Mouse (Mus musculus): Measurements from ENCODE around the gene 0610010K14Rik. TPM values are rescaled to one million over a fixed set of nuclear protein-coding genes. Genes with fewer than 3 reads are reported as not detected.

Gene 0610010K14Rik
- polyA plus RNA-seq, 1 experiment from 2014 or later = 227 TPM

DNA sequence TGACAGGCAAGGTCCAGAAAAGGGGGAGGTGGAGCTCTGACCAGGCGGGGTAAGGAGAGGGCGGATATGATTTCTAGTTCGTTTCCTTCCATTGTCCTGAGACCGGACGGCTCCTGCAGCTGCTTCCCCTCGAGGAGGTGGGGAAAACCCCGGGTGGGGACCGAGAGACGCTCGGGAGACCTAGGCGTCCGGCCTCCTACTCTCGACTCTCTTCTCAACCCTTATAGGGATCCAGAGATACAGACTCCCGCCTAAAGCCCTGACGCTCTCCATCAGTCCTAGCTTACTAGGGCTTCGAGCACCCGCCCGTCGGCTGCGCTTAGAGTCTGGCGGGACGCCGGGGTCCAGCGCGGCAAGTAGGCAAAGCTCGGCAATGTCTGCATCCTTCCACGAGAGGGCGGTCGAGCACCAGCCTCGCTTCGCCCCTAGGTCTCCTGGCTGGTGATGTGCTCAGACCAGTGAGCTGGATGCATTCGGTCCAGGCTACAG is 7.4 kb downstream of the 0610010K14Rik start:
- Histone ChIP-seq H3K9me3 (no peaks in the 10 kb centered on the region), H3K27me3 (ENCODE audit: poor library complexity, severe bottlenecking) (peaks cover 69% of the 10 kb centered on the region), H3K4me1 (peaks cover 76% of the 10 kb centered on the region), H3K4me3 (peak overlapping the region; percentile 39), H3K27ac (peak overlapping the region; percentile 74), H3K36me3 (replicated peaks) (peaks cover 15% of the 10 kb centered on the region)
- peak; percentile 86 for DNase-seq (ENCODE audit: extremely low spot score, low spot score)
- WGBS = 2% methylated on average over 32 of the region's 32 CpGs

DNA sequence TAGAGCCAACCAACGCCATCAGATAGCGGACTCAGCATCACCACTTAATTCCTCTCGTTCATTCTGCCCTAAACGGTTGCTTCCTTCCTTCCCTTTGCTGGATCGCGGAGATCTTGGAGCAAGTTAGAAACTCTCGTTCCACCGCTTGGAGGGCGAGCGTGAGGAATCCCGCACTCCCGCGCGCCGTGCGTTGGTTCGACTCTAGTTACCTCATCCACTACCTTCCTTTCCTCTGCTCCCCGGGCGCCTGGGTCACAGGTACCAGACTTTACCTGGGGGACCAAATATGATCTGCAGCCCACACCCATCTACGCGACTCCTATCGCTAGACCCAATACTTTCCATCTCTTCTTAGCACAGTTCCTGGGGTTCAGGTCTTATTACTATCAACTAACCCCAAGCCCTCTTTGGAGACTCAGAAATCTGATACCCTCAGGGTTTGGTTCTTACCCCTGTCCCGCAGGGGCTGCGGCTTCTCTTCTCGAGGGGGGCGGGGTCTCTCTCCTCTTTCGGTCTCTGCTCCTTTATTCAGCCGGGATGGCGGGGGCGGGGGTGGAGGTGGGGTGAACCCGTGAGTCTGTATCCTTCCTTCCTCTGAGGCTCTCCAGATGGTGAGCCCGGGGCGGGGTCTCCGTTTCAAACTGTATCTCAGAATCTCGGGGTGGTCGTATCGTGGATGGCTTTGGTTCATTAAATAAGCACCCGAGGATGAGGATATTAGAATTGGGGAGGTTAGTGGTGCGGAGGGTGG is 8.3 kb downstream of the 0610010K14Rik start, which contains the start of gene Bcl6b:
Bcl6b (minus strand) TSS at position 539 of the 751 bp plus-strand sequence.
- 3% methylated on average over 39 of the region's 39 CpGs for WGBS
- H3K4me3 ChIP-seq = peak within 1 kb of the TSS; percentile 39
- H3K4me1 ChIP-seq = peaks cover 73% of the 10 kb centered on the region
- H3K36me3 ChIP-seq (replicated peaks) = peaks cover 6% of the 10 kb centered on the region
- H3K27ac ChIP-seq = peak within 1 kb of the TSS; percentile 74
- H3K9me3 ChIP-seq = no peaks in the 10 kb centered on the region
- no peak for DNase-seq (ENCODE audit: extremely low spot score, low spot score)
- peaks cover 77% of the 10 kb centered on the region for H3K27me3 ChIP-seq (ENCODE audit: poor library complexity, severe bottlenecking)

DNA sequence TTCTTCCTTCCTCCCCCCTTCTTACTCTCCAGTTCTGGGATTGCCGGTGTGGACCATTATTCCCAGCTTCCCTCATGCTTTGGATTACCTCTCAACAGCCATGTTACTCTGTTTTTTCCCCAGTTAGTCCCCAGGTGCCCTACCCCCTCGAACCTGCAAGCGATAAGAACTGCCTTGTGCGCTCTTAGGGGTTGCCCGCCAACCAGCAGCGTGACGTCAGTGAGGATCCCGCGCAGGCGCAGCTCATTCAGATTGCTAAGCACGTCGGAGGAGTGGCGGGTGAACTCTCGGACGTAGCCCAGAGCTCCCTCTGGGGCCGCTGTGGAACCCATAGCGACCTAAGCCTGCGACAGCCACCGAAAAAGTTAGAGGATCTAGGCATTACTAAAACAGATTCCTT is 8.9 kb downstream of the 0610010K14Rik start:
- peaks cover under 1% of the 10 kb centered on the region; the same call in 1 of the 2 replicates for H3K36me3 ChIP-seq (replicated peaks)
- H3K27ac ChIP-seq = peak overlapping the region; percentile 74
- H3K27me3 ChIP-seq (ENCODE audit: poor library complexity, severe bottlenecking) = peaks cover 83% of the 10 kb centered on the region
- no peaks in the 10 kb centered on the region for H3K9me3 ChIP-seq
- peak overlapping the region; percentile 39 for H3K4me3 ChIP-seq
- peak; percentile 81 for DNase-seq (ENCODE audit: extremely low spot score, low spot score)
- WGBS = under 1% methylated on average over 19 of the region's 19 CpGs
- peaks cover 67% of the 10 kb centered on the region for H3K4me1 ChIP-seq

DNA sequence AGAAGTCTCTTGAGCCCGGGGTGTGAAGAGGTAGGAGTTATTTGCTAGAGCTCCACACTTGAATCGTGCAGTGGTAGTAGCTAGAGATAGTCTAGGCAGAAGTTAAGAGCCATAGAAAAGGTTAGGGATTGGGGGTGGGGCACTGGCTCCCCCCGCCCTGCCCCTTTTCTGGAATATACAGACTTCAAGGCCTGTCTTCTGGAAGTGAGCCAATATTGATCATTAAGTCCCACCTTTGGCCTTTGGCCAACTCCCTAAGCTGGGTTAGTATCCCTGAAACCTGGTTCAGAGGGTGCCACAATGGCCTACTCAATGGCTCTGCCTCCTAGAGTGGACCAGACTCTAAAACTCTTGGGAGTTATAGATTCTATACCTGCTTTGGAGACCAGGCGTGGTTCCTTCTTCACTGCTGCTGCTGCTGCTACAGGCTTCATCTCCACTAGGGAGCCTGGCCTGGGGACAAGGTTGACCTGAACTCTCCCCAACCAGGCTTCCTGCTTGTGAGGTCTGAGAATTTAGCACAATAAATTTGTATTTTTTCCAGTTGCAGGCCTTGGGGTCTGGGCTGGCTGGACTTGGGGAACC is 10.0 kb downstream of the 0610010K14Rik start:
- H3K4me3 ChIP-seq = peak overlapping the region; percentile 39; the same call in 1 of the 2 replicates
- H3K27me3 ChIP-seq (ENCODE audit: poor library complexity, severe bottlenecking) = peaks cover 89% of the 10 kb centered on the region
- H3K27ac ChIP-seq = no peak overlapping the region
- H3K9me3 ChIP-seq = no peaks in the 10 kb centered on the region
- H3K36me3 ChIP-seq (replicated peaks) = no peaks in the 10 kb centered on the region
- peaks cover 56% of the 10 kb centered on the region for H3K4me1 ChIP-seq
- DNase-seq (ENCODE audit: extremely low spot score, low spot score) = no peak
- WGBS = 85% methylated on average over 4 of the region's 4 CpGs

DNA sequence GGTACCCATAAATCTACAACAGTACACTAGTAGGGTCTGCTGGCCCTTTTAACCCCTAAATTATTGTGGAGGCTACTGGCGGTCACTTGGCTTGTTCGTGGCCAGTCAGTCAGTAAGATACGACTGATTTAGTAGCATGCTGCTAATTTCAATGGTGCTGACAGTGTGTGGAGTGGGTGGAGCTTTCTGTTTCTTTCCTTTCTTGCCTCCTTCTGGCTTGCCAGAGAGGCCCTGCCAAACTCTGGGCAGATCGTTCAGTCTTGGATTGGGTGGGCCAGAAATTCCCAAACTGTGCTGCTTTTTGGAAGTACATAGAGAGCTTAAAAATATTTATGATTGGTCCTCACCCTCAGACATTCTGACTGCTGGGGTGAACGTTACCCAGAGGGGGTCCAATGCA is 10.6 kb downstream of the 0610010K14Rik start:
- no peaks in the 10 kb centered on the region for H3K36me3 ChIP-seq (replicated peaks)
- H3K4me3 ChIP-seq = peak overlapping the region; percentile 39
- no peak overlapping the region for H3K27ac ChIP-seq
- WGBS = 43% methylated on average over 5 of the region's 5 CpGs
- H3K27me3 ChIP-seq (ENCODE audit: poor library complexity, severe bottlenecking) = peaks cover 92% of the 10 kb centered on the region
- DNase-seq (ENCODE audit: extremely low spot score, low spot score) = no peak
- H3K9me3 ChIP-seq = no peaks in the 10 kb centered on the region
- peaks cover 54% of the 10 kb centered on the region for H3K4me1 ChIP-seq

DNA sequence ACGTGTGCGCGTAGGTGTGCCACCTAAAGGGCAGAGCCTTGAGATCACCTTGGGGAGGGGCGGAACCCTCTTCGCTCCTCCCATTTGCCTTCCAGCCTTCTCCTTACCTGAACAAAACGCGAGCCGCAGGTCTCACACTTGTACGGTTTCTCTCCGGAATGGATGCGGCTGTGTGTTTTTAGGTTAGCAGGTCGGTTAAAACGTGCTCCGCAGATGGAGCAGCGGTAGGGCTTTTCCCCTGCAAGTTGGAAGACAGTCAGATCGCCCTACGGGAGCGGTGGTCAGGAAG is 11.2 kb downstream of the 0610010K14Rik start:
- Histone ChIP-seq H3K4me1 (peaks cover 57% of the 10 kb centered on the region), H3K4me3 (peak overlapping the region; percentile 39), H3K27me3 (ENCODE audit: poor library complexity, severe bottlenecking) (peaks cover 92% of the 10 kb centered on the region), H3K9me3 (no peaks in the 10 kb centered on the region), H3K36me3 (replicated peaks) (no peaks in the 10 kb centered on the region), H3K27ac (peak overlapping the region; percentile 35; the same call in 1 of the 2 replicates)
- 3% methylated on average over 18 of the region's 18 CpGs for WGBS
- DNase-seq (ENCODE audit: extremely low spot score, low spot score) = no peak

DNA sequence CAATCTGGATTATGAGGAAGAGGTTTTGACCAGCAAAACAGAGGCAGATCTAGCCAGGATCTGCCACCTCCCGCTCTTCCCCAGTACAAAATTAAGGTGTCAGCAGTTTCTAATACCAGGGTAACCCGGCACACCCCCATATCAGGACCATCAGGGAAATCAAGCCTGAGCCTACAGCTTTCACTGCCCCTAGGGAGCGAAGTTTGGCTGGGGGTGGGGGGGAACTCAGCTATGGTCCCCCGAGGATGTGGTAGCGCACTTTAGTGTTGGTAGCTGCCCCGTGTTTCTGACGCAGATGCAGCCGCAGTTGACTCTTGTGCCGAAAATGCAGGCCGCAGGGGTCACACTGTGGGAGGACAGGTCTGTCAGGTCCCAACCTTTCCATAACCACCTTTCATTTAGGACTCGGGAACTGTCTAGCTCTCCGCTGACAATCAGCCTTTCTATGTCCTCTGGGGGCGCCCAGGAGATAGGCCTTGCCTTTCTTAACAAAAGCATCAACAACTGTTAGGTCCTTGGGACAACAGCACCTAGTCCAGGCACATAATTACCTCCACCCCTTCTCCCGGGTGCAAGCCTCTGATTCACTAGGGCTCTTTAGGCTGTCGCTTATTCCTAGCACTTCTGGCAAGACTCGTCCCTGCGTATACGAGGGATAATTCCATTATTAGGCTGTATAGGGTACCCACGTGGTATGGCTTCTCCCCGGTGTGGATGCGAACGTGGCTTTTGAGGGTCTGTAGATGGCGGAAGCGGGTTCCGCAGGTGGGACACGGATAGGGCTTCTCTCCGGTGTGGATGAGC is 11.7 kb downstream of the 0610010K14Rik start:
- peak; percentile 23 for DNase-seq (ENCODE audit: extremely low spot score, low spot score)
- Histone ChIP-seq H3K4me1 (peaks cover 63% of the 10 kb centered on the region), H3K27ac (peak overlapping the region; percentile 35; the same call in 1 of the 2 replicates), H3K4me3 (peak overlapping the region; percentile 39), H3K9me3 (no peaks in the 10 kb centered on the region), H3K36me3 (replicated peaks) (no peaks in the 10 kb centered on the region), H3K27me3 (ENCODE audit: poor library complexity, severe bottlenecking) (peaks cover 87% of the 10 kb centered on the region)
- 17% methylated on average over 27 of the region's 27 CpGs for WGBS

DNA sequence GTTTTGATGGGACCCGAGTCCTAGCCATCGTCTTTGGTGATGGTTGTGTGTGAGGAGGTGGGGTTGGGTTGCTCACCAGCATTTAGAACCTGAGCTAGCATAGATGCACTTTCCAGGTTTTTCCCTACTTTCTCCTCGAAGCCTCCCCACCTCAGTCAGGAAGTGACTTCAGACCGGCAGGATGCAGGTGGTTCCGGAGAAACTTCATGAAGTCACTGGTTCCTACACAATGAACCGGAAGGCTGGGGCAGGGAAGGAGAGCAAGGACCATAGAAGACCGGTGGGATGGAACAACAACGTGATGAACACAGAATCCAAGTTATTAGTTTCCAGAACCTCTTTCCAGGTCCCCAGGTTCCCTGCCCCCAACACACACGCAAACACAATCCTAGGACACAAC is 14.0 kb downstream of the 0610010K14Rik start:
- Histone ChIP-seq H3K27ac (no peak overlapping the region), H3K27me3 (ENCODE audit: poor library complexity, severe bottlenecking) (peaks cover 79% of the 10 kb centered on the region)
- WGBS = 87% methylated on average over 9 of the region's 9 CpGs

DNA sequence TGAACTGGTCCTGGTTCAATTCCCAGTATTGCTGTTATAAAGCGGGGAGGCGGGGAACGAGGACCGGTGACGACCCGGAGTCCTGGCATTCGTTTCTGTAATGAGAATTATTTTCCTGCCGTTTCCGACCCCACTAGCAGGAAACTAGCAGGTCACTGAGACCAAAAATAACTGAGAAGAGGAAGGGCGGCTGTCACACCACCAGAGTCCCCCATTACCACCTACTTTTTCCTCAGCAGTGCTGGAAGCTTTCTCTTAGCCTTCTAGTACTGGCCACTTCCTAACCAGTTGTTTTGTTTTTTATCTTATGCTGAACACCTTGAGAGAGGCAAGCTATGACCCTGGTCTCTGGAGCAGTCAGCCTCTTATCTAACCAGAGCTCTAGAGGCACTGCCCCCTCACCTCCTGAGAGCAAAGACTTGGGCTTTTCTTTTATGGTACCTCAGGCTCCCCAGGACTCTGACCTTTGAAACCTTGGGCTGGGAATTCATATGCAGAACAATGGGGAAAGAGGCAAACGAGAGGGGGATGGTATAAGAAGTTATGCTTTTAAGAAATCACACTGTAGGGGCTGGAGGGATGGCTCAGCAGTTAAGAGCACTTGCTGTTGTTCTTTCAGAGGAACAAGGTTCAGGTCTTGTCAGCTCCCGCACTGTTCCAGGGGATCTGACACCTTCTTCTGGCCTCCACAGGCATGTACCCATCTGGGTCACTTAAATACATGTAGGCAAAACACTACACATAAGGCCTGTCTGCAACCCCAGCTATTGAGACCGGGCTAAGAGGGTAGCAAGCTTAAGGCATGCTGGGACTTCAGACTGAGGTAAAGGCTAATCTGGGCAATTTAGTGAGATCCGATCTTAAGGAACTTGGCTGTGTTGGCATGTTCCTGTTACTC is 15.9 kb downstream of the 0610010K14Rik start:
- Histone ChIP-seq H3K4me3 (peak overlapping the region; percentile 65), H3K9me3 (no peaks in the 10 kb centered on the region), H3K27ac (peak overlapping the region; percentile 90), H3K27me3 (ENCODE audit: poor library complexity, severe bottlenecking) (peaks cover 79% of the 10 kb centered on the region), H3K36me3 (replicated peaks) (peaks cover 19% of the 10 kb centered on the region), H3K4me1 (peaks cover 54% of the 10 kb centered on the region)
- 10% methylated on average over 14 of the region's 14 CpGs for WGBS
- no peak for DNase-seq (ENCODE audit: extremely low spot score, low spot score)

More for the DNA sequence above, 14.0 kb downstream of the 0610010K14Rik start:
- H3K4me3 ChIP-seq = no peak overlapping the region
- H3K9me3 ChIP-seq = no peaks in the 10 kb centered on the region
- peaks cover 64% of the 10 kb centered on the region for H3K4me1 ChIP-seq
- no peak for DNase-seq (ENCODE audit: extremely low spot score, low spot score)
- peaks cover under 1% of the 10 kb centered on the region; the same call in 1 of the 2 replicates for H3K36me3 ChIP-seq (replicated peaks)

DNA sequence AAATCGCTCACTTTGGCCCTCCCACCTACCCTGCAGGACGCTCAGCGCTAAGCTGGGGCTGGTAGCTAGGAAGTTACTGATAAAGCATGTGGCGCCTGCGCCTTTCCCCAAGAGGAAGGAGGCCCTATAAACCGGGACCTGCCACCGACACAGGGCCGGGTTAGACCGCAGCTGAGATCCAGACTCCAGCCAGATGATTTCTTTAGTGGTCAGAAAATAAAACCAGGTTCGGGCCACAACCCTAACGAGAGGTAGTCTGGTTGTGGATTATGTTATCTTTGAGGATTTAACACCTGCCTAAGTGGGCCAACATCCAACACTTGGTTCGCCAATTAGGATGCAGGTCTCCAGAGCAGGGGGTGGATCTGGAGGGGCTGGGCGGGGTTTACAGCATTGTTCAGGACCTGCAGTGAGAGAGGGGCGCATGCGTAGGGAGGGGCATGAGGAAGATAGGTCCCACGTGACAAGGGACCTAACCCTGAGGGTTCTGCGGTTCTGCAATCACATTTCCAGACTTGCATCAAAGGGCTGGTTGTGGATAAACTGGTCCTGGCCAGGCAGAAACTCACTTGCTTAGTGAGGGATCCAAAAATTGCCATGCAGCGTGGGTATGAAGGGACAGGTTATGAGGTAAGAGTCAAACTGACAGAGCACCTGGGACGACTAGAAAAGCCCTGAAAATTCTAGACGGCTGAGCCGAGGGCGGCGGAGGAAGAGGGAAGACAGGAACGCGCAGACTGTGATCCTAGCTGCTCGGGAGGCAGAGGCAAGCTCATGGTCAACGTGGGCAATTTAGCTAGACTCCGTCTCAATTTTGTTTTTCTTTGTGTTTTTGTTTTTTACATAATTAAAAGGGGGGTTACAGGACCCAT is 16.7 kb downstream of the 0610010K14Rik start, which contains the start of gene Slc16a13:
Slc16a13 (minus strand) TSS at position 334 of the 872 bp plus-strand sequence.
- peak; percentile 95 for DNase-seq (ENCODE audit: extremely low spot score, low spot score)
- Histone ChIP-seq H3K4me1 (peaks cover 45% of the 10 kb centered on the region), H3K36me3 (replicated peaks) (peaks cover 23% of the 10 kb centered on the region), H3K4me3 (peak within 1 kb of the TSS; percentile 65), H3K27me3 (ENCODE audit: poor library complexity, severe bottlenecking) (peaks cover 79% of the 10 kb centered on the region), H3K27ac (peak within 1 kb of the TSS; percentile 90), H3K9me3 (no peaks in the 10 kb centered on the region)
- WGBS = under 1% methylated on average over 28 of the region's 28 CpGs

DNA sequence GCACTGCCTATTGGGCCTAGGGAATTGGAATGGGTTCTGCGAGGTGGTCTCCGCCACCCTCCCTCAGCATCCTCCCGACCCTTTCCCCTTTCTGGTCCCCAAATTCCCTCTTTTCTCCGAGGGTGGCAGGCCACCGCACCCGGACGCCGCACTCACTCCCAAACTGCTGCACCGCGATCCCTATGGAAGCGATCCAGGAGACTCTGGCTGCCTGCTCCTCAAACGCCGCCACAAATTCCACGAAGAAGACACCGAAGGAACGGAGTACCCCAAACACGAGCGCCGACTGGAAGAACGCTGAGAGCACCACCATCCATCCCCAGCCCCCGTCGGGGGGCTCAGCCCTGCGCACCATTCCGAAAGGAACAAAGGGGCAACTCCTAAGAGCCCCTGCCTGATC is 17.4 kb downstream of the 0610010K14Rik start:
- peak overlapping the region; percentile 90 for H3K27ac ChIP-seq
- no peak for DNase-seq (ENCODE audit: extremely low spot score, low spot score)
- peaks cover 79% of the 10 kb centered on the region for H3K27me3 ChIP-seq (ENCODE audit: poor library complexity, severe bottlenecking)
- peak overlapping the region; percentile 65 for H3K4me3 ChIP-seq
- H3K36me3 ChIP-seq (replicated peaks) = peaks cover 23% of the 10 kb centered on the region
- under 1% methylated on average over 24 of the region's 24 CpGs for WGBS
- peaks cover 49% of the 10 kb centered on the region for H3K4me1 ChIP-seq
- no peaks in the 10 kb centered on the region for H3K9me3 ChIP-seq

Measured in forebrain, embryonic 10.5 days (tissue).